Mouse (Mus musculus): ENCODE data around the gene Tpd52l2.
"Not testable (repeated sequence)": the region's sequence is repeated elsewhere in the genome, so short reads cannot be mapped to it uniquely, and the experiment has no call there.

Gene Tpd52l2

GRCm38 (mm10) chr2:181487338-181488277 lies 9.3 kb upstream of the Tpd52l2 start:
- DNase-seq (ENCODE audit: low read depth), result no peak

- DNase-seq (ENCODE audit: low read depth), result no peak
Measured at GRCm38 (mm10) chr2:181491432-181492205, 5.3 kb upstream of the Tpd52l2 start.

GRCm38 (mm10) chr2:181492206-181492605 lies 4.7 kb upstream of the Tpd52l2 start:
- no peak for DNase-seq (ENCODE audit: low read depth)

GRCm38 (mm10) chr2:181493156-181493927 lies 3.6 kb upstream of the Tpd52l2 start, which contains the start of gene Abhd16b:
TSS of gene Abhd16b (plus strand) at chr2:181493206.
- no peak for DNase-seq (ENCODE audit: low read depth)

- no peak for DNase-seq (ENCODE audit: low read depth)
Measured at GRCm38 (mm10) chr2:181494266-181494945, 2.5 kb upstream of the Tpd52l2 start.

- not testable (repeated sequence) for DNase-seq (ENCODE audit: low read depth)
Measured at GRCm38 (mm10) chr2:181495845-181496244, 1.1 kb upstream of the Tpd52l2 start.

- no peak for DNase-seq (ENCODE audit: low read depth)
Measured at GRCm38 (mm10) chr2:181496281-181496680, 661 bp upstream of the Tpd52l2 start.

GRCm38 (mm10) chr2:181497548-181497875 lies 570 bp downstream of the Tpd52l2 start:
- peak; percentile 61 for DNase-seq (ENCODE audit: low read depth)

GRCm38 (mm10) chr2:181498644-181499043 lies 1.7 kb downstream of the Tpd52l2 start:
- DNase-seq (ENCODE audit: low read depth), result no peak

GRCm38 (mm10) chr2:181509191-181509590 lies 12.2 kb downstream of the Tpd52l2 start:
- no peak for DNase-seq (ENCODE audit: low read depth)

- no peak for DNase-seq (ENCODE audit: low read depth)
Measured at GRCm38 (mm10) chr2:181511231-181511630, 14.3 kb downstream of the Tpd52l2 start.

- DNase-seq (ENCODE audit: low read depth), result no peak
Measured at GRCm38 (mm10) chr2:181519201-181519600, 22.3 kb downstream of the Tpd52l2 start.

GRCm38 (mm10) chr2:181520118-181520935 lies 23.4 kb downstream of the Tpd52l2 start, which contains the start of gene Dnajc5:
TSS of gene Dnajc5 (plus strand) at chr2:181520485.
- DNase-seq (ENCODE audit: low read depth), result peak; percentile 95

GRCm38 (mm10) chr2:181520936-181521227 lies 23.9 kb downstream of the Tpd52l2 start:
- no peak for DNase-seq (ENCODE audit: low read depth)

GRCm38 (mm10) chr2:181521491-181521890 lies 24.5 kb downstream of the Tpd52l2 start:
- DNase-seq (ENCODE audit: low read depth), result no peak

GRCm38 (mm10) chr2:181522811-181523210 lies 25.9 kb downstream of the Tpd52l2 start:
- DNase-seq (ENCODE audit: low read depth), result no peak

GRCm38 (mm10) chr2:181525526-181525925 lies 28.6 kb downstream of the Tpd52l2 start:
- no peak for DNase-seq (ENCODE audit: low read depth)

GRCm38 (mm10) chr2:181529076-181529475 lies 32.1 kb downstream of the Tpd52l2 start:
- no peak for DNase-seq (ENCODE audit: low read depth)

GRCm38 (mm10) chr2:181532589-181532988 lies 35.6 kb downstream of the Tpd52l2 start:
- no peak for DNase-seq (ENCODE audit: low read depth)

GRCm38 (mm10) chr2:181536410-181536809 lies 39.5 kb downstream of the Tpd52l2 start:
- no peak for DNase-seq (ENCODE audit: low read depth)

All from fibroblast of lung, adult 2 months (primary cell).